Mouse (Mus musculus) embryo, embryonic 10.5 days (tissue): ENCODE results near the gene Mepce.
"Not testable (repeated sequence)": the region's sequence is repeated elsewhere in the genome, so short reads cannot be mapped to it uniquely, and the experiment has no call there.

Experiments
- DNase-seq: peaks from one replicate; pipeline ENCODE4 v3.0.0-alpha.2; 2015; ENCODE audit warnings: low spot score

Gene Mepce

GRCm38 (mm10) chr5:137787151-137787928 is at the start of gene Mepce, which contains the start of gene Zcwpw1:
TSS of gene Mepce (minus strand) at chr5:137787655.
TSS of gene Zcwpw1 (plus strand) at chr5:137787798.
- DNase-seq: peak; percentile 97

- not testable (repeated sequence) for DNase-seq
Observed at GRCm38 (mm10) chr5:137837110-137837509, 49.7 kb upstream of the Mepce start.

- DNase-seq: no peak
Observed at GRCm38 (mm10) chr5:137836611-137837010, 49.2 kb upstream of the Mepce start.

- not testable (repeated sequence) for DNase-seq
Observed at GRCm38 (mm10) chr5:137835966-137836520, 48.6 kb upstream of the Mepce start, which contains the start of gene Pilra. TSS of gene Pilra (minus strand) at chr5:137836281.

- no peak for DNase-seq
Observed at GRCm38 (mm10) chr5:137833500-137833899, 46.0 kb upstream of the Mepce start.

GRCm38 (mm10) chr5:137831506-137831905 is 44.1 kb upstream of the Mepce start:
- DNase-seq: no peak

- DNase-seq: no peak
Observed at GRCm38 (mm10) chr5:137831106-137831505, 43.7 kb upstream of the Mepce start.

GRCm38 (mm10) chr5:137830238-137830637 is 42.8 kb upstream of the Mepce start:
- DNase-seq: no peak

- DNase-seq: no peak
Observed at GRCm38 (mm10) chr5:137828694-137829093, 41.2 kb upstream of the Mepce start.

- DNase-seq: no peak
Observed at GRCm38 (mm10) chr5:137826421-137826820, 39.0 kb upstream of the Mepce start.

GRCm38 (mm10) chr5:137825971-137826370 is 38.5 kb upstream of the Mepce start:
- no peak for DNase-seq

GRCm38 (mm10) chr5:137825030-137825429 is 37.6 kb upstream of the Mepce start:
- no peak for DNase-seq

GRCm38 (mm10) chr5:137823455-137824045 is 36.1 kb upstream of the Mepce start:
- DNase-seq: no peak

GRCm38 (mm10) chr5:137822602-137823001 is 35.1 kb upstream of the Mepce start:
- no peak for DNase-seq

GRCm38 (mm10) chr5:137822126-137822525 is 34.7 kb upstream of the Mepce start:
- DNase-seq: no peak

GRCm38 (mm10) chr5:137817466-137818222 is 30.2 kb upstream of the Mepce start:
- DNase-seq: no peak

GRCm38 (mm10) chr5:137808316-137808715 is 20.9 kb upstream of the Mepce start:
- DNase-seq: no peak

- no peak for DNase-seq
Observed at GRCm38 (mm10) chr5:137806158-137806557, 18.7 kb upstream of the Mepce start.

- DNase-seq: no peak
Observed at GRCm38 (mm10) chr5:137800917-137801316, 13.5 kb upstream of the Mepce start.

- no peak for DNase-seq
Observed at GRCm38 (mm10) chr5:137796606-137797005, 9.2 kb upstream of the Mepce start.

- peak; percentile 17 for DNase-seq
Observed at GRCm38 (mm10) chr5:137791553-137791952, 4.1 kb upstream of the Mepce start.

GRCm38 (mm10) chr5:137788946-137789531 is 1.6 kb upstream of the Mepce start:
- DNase-seq: no peak
